Mouse (Mus musculus): ENCODE results near the gene Psme3.

Psme3 gene

DNA sequence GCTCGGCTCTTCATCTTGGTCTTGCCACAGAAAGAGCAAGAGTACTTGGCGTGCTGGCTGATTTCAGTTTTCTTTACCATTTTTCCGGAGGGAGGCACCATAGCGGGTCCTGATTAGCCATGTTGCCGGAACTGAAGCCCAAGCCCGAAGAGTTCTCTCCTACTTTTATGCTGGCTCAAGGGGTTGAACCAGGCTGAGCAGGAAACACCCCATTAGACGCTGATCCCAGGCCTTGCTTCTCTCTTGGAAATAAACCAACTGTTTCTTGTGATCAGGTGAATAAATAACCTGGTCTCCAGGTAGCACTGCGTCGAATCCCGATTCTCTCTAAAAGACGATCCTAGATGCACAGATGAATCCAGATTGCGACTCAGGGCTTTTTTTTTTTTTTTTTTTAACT is 37.4 kb downstream of the Psme3 start:
- no peak for DNase-seq (ENCODE audit: low spot score in 2 of 2)

DNA sequence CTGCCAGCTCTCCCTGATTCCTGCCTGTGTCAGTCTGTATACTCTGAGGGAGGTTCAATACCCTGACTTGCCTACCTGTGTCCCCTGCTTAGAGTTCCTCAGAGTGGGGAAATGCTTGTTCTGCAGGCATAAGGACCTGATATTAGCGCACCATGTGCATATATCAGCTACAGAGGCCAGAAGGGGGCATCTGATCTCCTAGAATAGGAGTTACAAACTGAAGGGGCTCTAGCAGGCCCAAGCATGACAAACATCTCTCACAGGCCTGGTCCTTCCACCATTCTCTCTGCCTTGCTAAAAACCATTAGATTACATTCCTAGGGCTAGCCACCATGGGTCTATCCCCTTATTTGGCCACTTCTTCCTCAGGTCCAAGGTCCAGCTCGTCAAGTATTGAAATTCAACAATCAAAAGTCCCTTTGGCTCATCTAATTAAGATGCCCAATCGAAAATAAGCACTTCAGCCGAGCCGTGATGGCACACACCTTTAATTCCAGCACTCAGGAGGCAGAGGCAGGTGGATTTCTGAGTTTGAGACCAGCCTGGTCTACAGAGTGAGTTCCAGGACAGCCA is 38.5 kb downstream of the Psme3 start:
- DNase-seq (ENCODE audit: low spot score in 2 of 2): no peak

DNA sequence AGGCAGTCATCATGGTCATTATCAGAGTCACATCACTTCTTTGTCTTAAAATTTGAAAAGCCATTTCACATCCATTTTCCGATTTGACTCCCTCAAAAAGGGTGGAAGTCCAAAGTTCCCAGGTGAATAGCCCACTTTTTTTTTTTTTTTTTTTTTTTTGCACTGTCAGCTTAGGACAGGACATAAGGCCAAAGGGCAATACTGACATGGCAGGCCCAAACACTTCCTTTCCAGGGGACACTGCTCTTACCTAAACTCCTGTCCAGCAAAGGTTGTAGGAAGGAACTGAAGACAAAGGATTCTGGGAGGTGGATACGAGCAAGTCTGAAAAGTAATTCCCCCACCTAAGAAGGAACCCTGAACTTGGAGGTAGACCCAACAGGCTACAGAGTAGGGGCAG is 39.9 kb downstream of the Psme3 start:
- DNase-seq (ENCODE audit: low spot score in 2 of 2): no peak

DNA sequence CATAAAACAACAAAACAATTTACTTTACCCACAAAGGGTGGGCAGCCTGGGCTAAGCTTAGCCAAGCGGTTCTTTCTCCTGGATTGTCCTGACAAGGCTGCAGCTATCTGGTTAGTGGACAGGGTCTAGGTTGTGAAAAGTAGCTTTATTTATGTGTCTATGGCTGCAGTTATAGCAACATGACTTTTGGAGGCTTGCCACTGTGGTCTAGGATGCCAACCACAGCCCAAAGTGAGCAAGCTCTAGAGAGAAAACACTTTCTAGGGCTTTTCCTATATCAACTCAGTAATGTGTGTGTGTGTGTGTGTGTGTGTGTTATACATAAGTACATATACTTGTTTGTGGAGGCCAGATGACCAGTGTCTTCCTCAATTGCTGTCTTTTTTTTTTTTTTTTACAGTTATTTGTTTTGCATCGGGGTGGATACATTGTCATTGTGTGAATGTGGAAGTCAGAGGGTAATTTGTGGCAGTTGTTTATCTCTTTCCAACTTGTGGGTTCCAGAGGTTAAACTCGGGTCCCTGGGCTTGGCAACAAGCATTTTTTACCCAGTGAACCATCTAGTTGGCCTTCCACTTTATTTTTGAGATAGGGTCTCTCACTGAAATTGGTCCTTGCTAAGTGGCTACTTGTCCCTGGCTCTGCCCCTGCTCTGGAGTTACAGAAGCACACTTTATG is 41.6 kb downstream of the Psme3 start:
- DNase-seq (ENCODE audit: low spot score in 2 of 2): no peak

DNA sequence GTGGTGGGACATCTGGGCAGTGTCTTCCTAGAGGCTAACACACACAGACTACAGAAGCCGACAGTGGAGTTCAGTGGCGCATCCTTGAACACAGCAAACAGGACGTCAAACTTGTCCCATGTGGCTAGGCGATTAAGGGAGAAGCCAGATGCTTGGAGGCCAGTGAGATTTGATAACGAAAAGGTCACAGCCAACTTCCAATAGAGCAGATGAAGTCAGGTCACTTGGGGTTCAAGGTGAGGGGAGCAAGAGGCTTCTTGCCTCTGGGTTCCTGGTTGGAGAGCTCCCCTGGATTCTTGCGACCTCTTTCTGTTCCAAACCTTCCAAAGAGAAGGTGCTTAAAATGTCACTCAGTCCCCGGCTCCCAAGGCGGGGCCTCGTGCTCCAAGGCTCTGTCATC is 43.8 kb downstream of the Psme3 start:
- DNase-seq (ENCODE audit: low spot score in 2 of 2): no peak

DNA sequence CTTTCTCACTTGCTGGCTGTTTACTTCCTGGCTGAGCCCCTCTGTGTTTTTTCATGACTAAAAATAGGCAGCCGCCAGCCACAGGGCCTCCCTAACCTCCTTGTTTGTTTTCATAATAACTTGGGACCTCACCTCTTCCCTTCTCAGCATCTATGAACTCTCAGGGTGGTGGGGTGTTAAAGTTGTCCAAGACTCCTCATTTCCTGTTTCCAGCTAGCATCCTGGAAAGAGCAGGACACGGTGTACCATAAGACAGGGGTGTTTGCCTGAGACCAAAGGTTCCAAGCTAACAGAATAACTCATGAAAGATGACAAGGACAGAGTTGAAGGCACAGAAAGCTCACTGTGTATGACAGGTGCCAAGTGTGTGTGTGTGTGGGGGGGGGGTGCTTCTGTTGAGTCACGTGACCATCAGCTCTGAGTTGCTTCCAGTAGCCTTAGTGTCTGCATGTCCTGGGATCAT is 44.7 kb downstream of the Psme3 start:
- DNase-seq (ENCODE audit: low spot score in 2 of 2): no peak

DNA sequence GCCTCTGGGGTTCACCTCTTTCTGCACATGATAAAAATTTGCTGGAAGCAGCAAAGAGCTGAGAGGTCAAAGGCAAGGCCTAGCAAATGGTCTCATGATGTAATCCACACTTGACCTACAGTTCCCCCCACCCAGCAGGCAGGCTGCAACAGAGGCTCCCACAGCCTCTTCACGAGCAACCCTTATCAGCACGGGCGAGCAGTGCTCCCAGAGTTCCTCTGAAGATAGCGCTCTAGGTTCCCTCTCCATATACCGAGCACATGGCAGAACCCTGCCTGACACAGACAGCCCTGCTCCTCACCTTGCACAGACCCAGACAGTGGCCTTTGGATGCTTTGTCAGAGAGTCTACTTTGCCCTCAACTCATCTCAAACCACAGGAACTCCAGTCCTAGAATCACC is 48.5 kb downstream of the Psme3 start:
- DNase-seq (ENCODE audit: low spot score in 2 of 2): no peak

DNA sequence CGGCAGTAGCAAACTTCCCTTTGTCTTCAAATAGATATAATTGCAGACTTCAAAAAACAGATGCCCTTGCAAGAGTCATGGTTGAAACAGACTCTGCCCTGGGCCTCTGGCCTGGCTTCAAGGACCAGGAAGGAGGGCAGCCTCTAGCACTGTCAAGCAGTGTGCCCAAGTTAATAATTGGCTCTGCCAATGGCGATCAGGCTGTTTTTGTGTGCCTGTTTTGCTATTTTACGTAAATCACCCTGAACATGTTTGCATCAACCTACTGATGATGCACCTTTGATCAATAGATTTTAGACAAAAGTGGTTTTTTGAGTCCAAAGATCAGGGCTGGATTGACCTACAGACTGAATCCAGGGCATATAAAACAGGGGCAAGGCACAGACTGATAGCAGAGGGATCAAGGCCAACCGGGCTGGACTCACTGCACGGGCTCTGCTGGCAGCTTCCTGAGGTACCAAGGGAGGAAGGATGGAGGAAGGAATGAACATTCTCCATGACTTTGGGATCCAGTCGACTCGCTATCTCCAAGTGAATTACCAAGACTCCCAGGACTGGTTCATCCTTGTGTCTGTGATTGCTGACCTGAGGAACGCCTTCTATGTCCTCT is 51.4 kb downstream of the Psme3 start, which contains the start of gene G6pc:
Gene G6pc, plus strand, starts transcription at position 236 of the 610 bp plus-strand sequence.
- DNase-seq (ENCODE audit: low spot score in 2 of 2): no peak

DNA sequence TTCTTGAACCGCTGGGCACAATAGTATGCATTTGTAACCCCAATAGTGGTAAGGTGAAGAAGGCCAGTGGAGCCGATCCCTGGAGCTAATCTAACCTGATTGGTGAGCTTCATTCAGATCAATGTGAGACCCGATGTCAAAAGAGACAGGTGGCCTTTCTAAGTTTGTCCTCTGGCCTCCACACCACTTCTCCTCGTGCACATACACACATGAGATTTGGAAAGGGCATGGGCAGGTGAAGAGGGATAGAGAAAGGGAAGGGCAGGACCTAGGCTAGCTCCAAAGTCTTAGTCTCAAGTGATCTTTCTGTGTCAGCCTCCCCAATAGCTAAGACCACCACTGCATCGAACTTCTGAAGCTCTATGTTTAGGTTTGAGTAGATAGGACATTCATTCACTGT is 54.1 kb downstream of the Psme3 start:
- no peak for DNase-seq (ENCODE audit: low spot score in 2 of 2)
